Mouse (Mus musculus): ENCODE results near the gene Dnm1l. TPM values are rescaled to one million over a fixed set of nuclear protein-coding genes. Genes with fewer than 3 reads are reported as not detected.

Gene Dnm1l
- polyA plus RNA-seq, 1 experiment = 50.7 TPM

- WGBS = under 1% methylated on average over 61 of the region's 61 CpGs
- Histone ChIP-seq H3K4me3 (replicated peaks; ENCODE audit: control insufficient read depth, low read depth, low read length) (peak overlapping the region; percentile 79), H3K4me1 (ENCODE audit: control insufficient read depth, insufficient read depth, low read length) (no peaks in the 10 kb centered on the region; the same call in 1 of the 2 replicates), H3K27ac (ENCODE audit: control insufficient read depth, insufficient read depth, low read depth, low read length, poor library complexity) (peak overlapping the region; percentile 60; the same call in 1 of the 2 replicates)
- TF ChIP-seq POLR2A (IDR thresholded peaks at IDR 0.05; ENCODE audit: borderline replicate concordance, control insufficient read depth, low read depth, low read length) (no peak), CTCF (IDR thresholded peaks at IDR 0.05; ENCODE audit: control insufficient read depth, insufficient read depth, low read length) (no peak)
These were observed 55.5 kb downstream of the Dnm1l start for GRCm38 (mm10) chr16:16303138-16303827.

GRCm38 (mm10) chr16:16302369-16303137 lies 56.2 kb downstream of the Dnm1l start, which contains the start of gene Yars2:
Gene Yars2 (plus strand): TSS chr16:16302965.
- peak within 1 kb of the TSS; percentile 60 for H3K27ac ChIP-seq (ENCODE audit: control insufficient read depth, insufficient read depth, low read depth, low read length, poor library complexity)
- no peaks in the 10 kb centered on the region; the same call in 1 of the 2 replicates for H3K4me1 ChIP-seq (ENCODE audit: control insufficient read depth, insufficient read depth, low read length)
- TF ChIP-seq POLR2A (IDR thresholded peaks at IDR 0.05; ENCODE audit: borderline replicate concordance, control insufficient read depth, low read depth, low read length) = peak; percentile 92; the same call in 1 of the 2 replicates
- TF ChIP-seq CTCF (IDR thresholded peaks at IDR 0.05; ENCODE audit: control insufficient read depth, insufficient read depth, low read length) = peak; percentile 28; the same call in 1 of the 2 replicates
- H3K4me3 ChIP-seq (replicated peaks; ENCODE audit: control insufficient read depth, low read depth, low read length) = peak within 1 kb of the TSS; percentile 79
- 0% methylated on average over 50 of the region's 50 CpGs for WGBS

DNA sequence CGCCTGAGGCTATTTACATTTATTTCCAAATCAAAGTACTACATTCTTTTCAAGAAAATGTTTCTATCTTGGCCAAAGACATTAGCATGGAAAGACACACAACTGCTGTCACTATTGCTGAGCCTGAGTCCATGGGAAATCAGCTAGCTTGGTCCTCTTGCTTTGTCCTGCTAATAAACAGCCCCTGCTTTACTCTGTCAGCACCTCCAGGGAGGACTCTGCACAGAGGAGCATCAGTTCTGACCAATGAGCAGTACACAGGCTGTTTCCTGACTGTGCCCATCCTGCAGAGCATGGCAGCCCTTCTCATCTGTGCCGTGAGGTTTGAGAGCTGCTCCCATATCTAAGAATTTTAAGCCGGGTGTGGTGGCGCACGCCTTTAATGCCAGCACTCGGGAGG lies 85.0 kb downstream of the Dnm1l start:
- TF ChIP-seq POLR2A (IDR thresholded peaks at IDR 0.05; ENCODE audit: borderline replicate concordance, control insufficient read depth, low read depth, low read length) (no peak), CTCF (IDR thresholded peaks at IDR 0.05; ENCODE audit: control insufficient read depth, insufficient read depth, low read length) (no peak)
- H3K4me3 ChIP-seq (replicated peaks; ENCODE audit: control insufficient read depth, low read depth, low read length) = no peak overlapping the region
- WGBS = 84% methylated on average over 6 of the region's 6 CpGs
- H3K27ac ChIP-seq (ENCODE audit: control insufficient read depth, insufficient read depth, low read depth, low read length, poor library complexity) = no peak overlapping the region
- no peaks in the 10 kb centered on the region for H3K4me1 ChIP-seq (ENCODE audit: control insufficient read depth, insufficient read depth, low read length)

DNA sequence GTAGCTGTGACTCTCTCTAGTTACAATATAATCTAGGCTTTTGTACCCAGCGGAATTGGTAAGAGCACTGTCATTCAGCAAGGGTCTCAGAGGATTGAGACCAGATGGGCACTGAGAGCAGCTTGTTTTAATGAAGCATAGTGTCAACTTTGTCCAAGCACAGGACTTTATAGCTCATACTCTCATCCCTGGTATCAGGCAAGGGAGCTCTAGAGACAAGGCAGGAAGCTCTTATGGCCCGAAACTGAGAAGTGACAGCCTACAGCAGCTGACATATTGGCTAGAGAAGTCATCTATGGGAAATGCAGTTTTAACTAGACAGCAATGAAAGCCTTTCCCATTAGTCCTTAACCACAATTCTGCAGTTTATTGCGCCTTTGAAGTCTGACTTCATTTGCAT lies 85.8 kb downstream of the Dnm1l start:
- TF ChIP-seq CTCF (IDR thresholded peaks at IDR 0.05; ENCODE audit: control insufficient read depth, insufficient read depth, low read length) = no peak
- TF ChIP-seq POLR2A (IDR thresholded peaks at IDR 0.05; ENCODE audit: borderline replicate concordance, control insufficient read depth, low read depth, low read length) = no peak

GRCm38 (mm10) chr16:16262436-16262835 lies 96.3 kb downstream of the Dnm1l start:
- TF ChIP-seq POLR2A (IDR thresholded peaks at IDR 0.05; ENCODE audit: borderline replicate concordance, control insufficient read depth, low read depth, low read length) = no peak
- no peak for TF ChIP-seq CTCF (IDR thresholded peaks at IDR 0.05; ENCODE audit: control insufficient read depth, insufficient read depth, low read length)
- Histone ChIP-seq H3K27ac (ENCODE audit: control insufficient read depth, insufficient read depth, low read depth, low read length, poor library complexity) (no peak overlapping the region), H3K4me3 (replicated peaks; ENCODE audit: control insufficient read depth, low read depth, low read length) (no peak overlapping the region), H3K4me1 (ENCODE audit: control insufficient read depth, insufficient read depth, low read length) (no peaks in the 10 kb centered on the region)
- 87% methylated on average over 3 of the region's 3 CpGs for WGBS

More for the DNA sequence above, 85.8 kb downstream of the Dnm1l start:
- WGBS = 66% methylated on average over 3 of the region's 3 CpGs
- no peak overlapping the region for H3K27ac ChIP-seq (ENCODE audit: control insufficient read depth, insufficient read depth, low read depth, low read length, poor library complexity)
- H3K4me1 ChIP-seq (ENCODE audit: control insufficient read depth, insufficient read depth, low read length) = no peaks in the 10 kb centered on the region
- H3K4me3 ChIP-seq (replicated peaks; ENCODE audit: control insufficient read depth, low read depth, low read length) = no peak overlapping the region

Other genes with a start within 250 kb of the Dnm1l start
- gene Pkp2, start 145.6 kb downstream of the Dnm1l start, polyA plus RNA-seq (2011; ENCODE audit: insufficient read depth, insufficient read length, low replicate concordance, missing spikeins) = 2.7 TPM in 1 of 2 replicates, not detected in the other
- gene Yars2, start 56.0 kb downstream of the Dnm1l start, polyA plus RNA-seq (2011; ENCODE audit: insufficient read depth, insufficient read length, low replicate concordance, missing spikeins) = 2.6 and 6.0 TPM in 2 replicates
- 5.0 and 11.9 TPM in 2 replicates for gene Fgd4, start 241.6 kb upstream of the Dnm1l start, polyA plus RNA-seq (2011; ENCODE audit: insufficient read depth, insufficient read length, low replicate concordance, missing spikeins)